Mouse (Mus musculus) left cerebral cortex, postnatal 25 days (tissue): Measurements from ENCODE around the gene Zswim4. TPM values are rescaled to one million over a fixed set of nuclear protein-coding genes. Genes with fewer than 3 reads are reported as not detected.

ENCODE experiments used
- DNase-seq, 2 experiments: peaks; one replicate each; pipeline ENCODE4 v3.0.0; 2022; ENCODE audit warnings: low spot score in 2 of 2, mixed read lengths in 1 of 2
- intact Hi-C: fragments of 180-260 bp; cut with DNase I; formaldehyde crosslinking; loops from one replicate; pipeline ENCODE4 v1.15.1; 2025
- microRNA-seq, 2 experiments: library from miRNA; unstranded; fragments of <30 nt; microRNA quantifications; one replicate each; pipeline ENCODE4 v1.2.0; 2022
- total RNA-seq, 2 experiments: library from RNA; stranded (reverse); gene quantifications; 2 replicates each; pipeline ENCODE4 v1.2.3; 2021

Zswim4 gene
- total RNA-seq, 2 experiments from 2014 or later, result 13.0 to 13.9 TPM

GRCm38 (mm10) chr8:84186547-84186946 is 50.3 kb downstream of the Zswim4 start:
- peak; percentile 82 to 85 for DNase-seq
- intact Hi-C loops, result loop anchor here (2.0 to 5.0 kb wide), 2 partner anchors 96 to 170 kb away; no protein-coding TSS in a partner anchor

- intact Hi-C loops, result loop anchor here (5.0 kb wide), 1 partner anchor 97 kb away; no protein-coding TSS in a partner anchor
- DNase-seq, result no peak
Measured at GRCm38 (mm10) chr8:84185117-84185516, 51.7 kb downstream of the Zswim4 start, which contains the start of gene Nanos3. Gene Nanos3 (minus strand): TSS chr8:84185217.

GRCm38 (mm10) chr8:84184085-84185043 is 52.5 kb downstream of the Zswim4 start:
- intact Hi-C loops, result loop anchor here (5.0 kb wide), 1 partner anchor 98 kb away; no protein-coding TSS in a partner anchor
- DNase-seq, result peak in 1 of 2 experiments; percentile 11

- intact Hi-C loops, result no loop called here
- DNase-seq, result peak in 1 of 2 experiments; percentile 14
Measured at GRCm38 (mm10) chr8:84183261-84184084, 53.4 kb downstream of the Zswim4 start.

GRCm38 (mm10) chr8:84182833-84183232 is 54.0 kb downstream of the Zswim4 start:
- intact Hi-C loops, result no loop called here
- no peak for DNase-seq

- DNase-seq, result peak in 1 of 2 experiments; percentile 22
- intact Hi-C loops, result no loop called here
Measured at GRCm38 (mm10) chr8:84180530-84181190, 56.2 kb downstream of the Zswim4 start.

- DNase-seq, result no peak
- intact Hi-C loops, result no loop called here
Measured at GRCm38 (mm10) chr8:84179946-84180345, 56.9 kb downstream of the Zswim4 start.

- no peak for DNase-seq
- intact Hi-C loops, result no loop called here
Measured at GRCm38 (mm10) chr8:84178592-84178991, 58.3 kb downstream of the Zswim4 start.

GRCm38 (mm10) chr8:84177405-84177804 is 59.5 kb downstream of the Zswim4 start:
- intact Hi-C loops, result no loop called here
- no peak for DNase-seq

GRCm38 (mm10) chr8:84176560-84176959 is 60.3 kb downstream of the Zswim4 start:
- intact Hi-C loops, result no loop called here

GRCm38 (mm10) chr8:84173861-84174260 is 63.0 kb downstream of the Zswim4 start:
- DNase-seq, result no peak
- intact Hi-C loops, result loop anchor here (5.0 kb wide), 1 partner anchor 137 kb away; no protein-coding TSS in a partner anchor

More at GRCm38 (mm10) chr8:84176560-84176959, 60.3 kb downstream of the Zswim4 start:
- no peak for DNase-seq

- no peak for DNase-seq
- intact Hi-C loops, result loop anchor here (5.0 kb wide), 1 partner anchor 133 kb away; no protein-coding TSS in a partner anchor
Measured at GRCm38 (mm10) chr8:84170096-84170495, 66.8 kb downstream of the Zswim4 start.

GRCm38 (mm10) chr8:84167696-84168095 is 69.2 kb downstream of the Zswim4 start:
- intact Hi-C loops, result no loop called here

More at GRCm38 (mm10) chr8:84167696-84168095, 69.2 kb downstream of the Zswim4 start:
- no peak for DNase-seq

Small RNAs within 50 kb of the gene (microRNA-seq; reads per million reads assigned to microRNA genes)
- gene Mir181c (2,081 to 2,948 reads per million in 2 experiments), gene Mir181d (2,561 to 2,830 reads per million in 2 experiments), gene Mir23a (8,739 to 9,620 reads per million in 2 experiments), gene Mir24-2 (0 reads per million in 2 experiments), gene Mir27a (132 to 192 reads per million in 2 experiments), gene Mir3074-2 (0 reads per million in 2 experiments)

Other genes with a start within 250 kb of the Zswim4 start
- 10 to 100 TPM; 40.7 to 46.8 TPM for gene Samd1, start 239.4 kb downstream of the Zswim4 start, total RNA-seq
- under 1 TPM; 0.37 to 0.62 TPM for gene 1700067K01Rik, start 235.6 kb downstream of the Zswim4 start, total RNA-seq
- 1 to 10 TPM; 1.3 to 2.1 TPM for gene 2210011C24Rik, start 224.9 kb downstream of the Zswim4 start, total RNA-seq
- gene Palm3, start 215.6 kb downstream of the Zswim4 start, total RNA-seq, result 1 to 10 TPM; 1.2 to 1.4 TPM
- gene Il27ra, start 194.5 kb downstream of the Zswim4 start, total RNA-seq, result under 1 TPM; 0.16 to 0.62 TPM
- not detected for gene Rln3, start 192.1 kb downstream of the Zswim4 start, total RNA-seq
- 1 to 10 TPM; 3.4 to 4.2 TPM for gene Gm10643, start 171.9 kb downstream of the Zswim4 start, total RNA-seq
- 10 to 100 TPM; 21.4 to 24.4 TPM for gene Rfx1, start 170.2 kb downstream of the Zswim4 start, total RNA-seq
- 10 to 100 TPM; 16.8 to 18.4 TPM for gene Dcaf15, start 132.3 kb downstream of the Zswim4 start, total RNA-seq
- gene Podnl1, start 111.1 kb downstream of the Zswim4 start, total RNA-seq, result not detected
- gene Cc2d1a, start 89.1 kb downstream of the Zswim4 start, total RNA-seq, result 10 to 100 TPM; 46.6 to 49.4 TPM
- 1 to 10 TPM; 1.4 to 1.6 TPM for gene 4930432K21Rik, start 89.0 kb downstream of the Zswim4 start, total RNA-seq
- 1 to 10 TPM; 2.6 to 3.2 TPM for gene Nanos3, start 51.8 kb downstream of the Zswim4 start, total RNA-seq
- 100 to 1,000 TPM; 145 to 149 TPM for gene D8Ertd738e, start 12.7 kb upstream of the Zswim4 start, total RNA-seq
- 10 to 100 TPM; 13.4 to 15.7 TPM for gene Mri1, start 20.3 kb upstream of the Zswim4 start, total RNA-seq
- gene Ccdc130, start 33.3 kb upstream of the Zswim4 start, total RNA-seq, result 10 to 100 TPM; 24.1 to 25.3 TPM
- gene Cacna1a, start 151.4 kb upstream of the Zswim4 start, total RNA-seq, result 100 to 1,000 TPM; 230 to 263 TPM